Mouse (Mus musculus) small intestine, adult 2 months (tissue): ENCODE results near the gene Lmx1b. TPM values are rescaled to one million over a fixed set of nuclear protein-coding genes. Genes with fewer than 3 reads are reported as not detected.
A peak's percentile ranks its signal among the peaks of the same experiment; 100 is the strongest.

Experiments used
- H3K27ac ChIP-seq: fragments of 200-500 bp; 2 replicates; pipeline ENCODE4 v1.5.1; 2012; ENCODE audit warnings: low read depth, low read length, control low read depth, inconsistent platforms; ENCODE audit not compliant: insufficient read depth
- H3K27me3 ChIP-seq: fragments of 200-500 bp; 2 replicates; pipeline ENCODE4 v1.6.1; 2012; ENCODE audit warnings: mild to moderate bottlenecking, moderate library complexity, low read length, inconsistent platforms; ENCODE audit not compliant: control insufficient read depth, insufficient read depth
- H3K36me3 ChIP-seq: fragments of 200-500 bp; 2 replicates; pipeline ENCODE4 v1.6.1; 2012; ENCODE audit warnings: mild to moderate bottlenecking, low read length, control low read depth, inconsistent platforms; ENCODE audit not compliant: control insufficient read depth, insufficient read depth
- H3K4me1 ChIP-seq: fragments of 200-500 bp; 2 replicates; pipeline ENCODE4 v1.6.1; 2012; ENCODE audit warnings: low read length, inconsistent platforms, mixed read lengths; ENCODE audit not compliant: control insufficient read depth, insufficient read depth, insufficient read length
- H3K4me3 ChIP-seq: fragments of 200-500 bp; 2 replicates; pipeline ENCODE4 v1.5.1; 2012; ENCODE audit warnings: low read depth, mild to moderate bottlenecking, control low read depth, inconsistent platforms, low read length, moderate library complexity
- CTCF ChIP-seq: fragments of 200-500 bp; IDR thresholded peaks from 2 replicates; pipeline ENCODE4 v1.5.1; 2012; ENCODE audit warnings: low read depth, mild to moderate bottlenecking, control low read depth, inconsistent platforms, low read length, moderate library complexity, mixed read lengths; ENCODE audit not compliant: insufficient replicate concordance, insufficient read length; ENCODE audit errors: extremely low read depth
- POLR2A ChIP-seq: fragments of 200-500 bp; IDR thresholded peaks from 2 replicates; pipeline ENCODE4 v1.6.1; 2012; ENCODE audit warnings: low read depth, mild to moderate bottlenecking, control low read depth, inconsistent platforms, low read length, moderate library complexity
- WGBS: fragments of 180-500 bp; shearing (Covaris S2); methylation state at CpG from one replicate; pipeline ENCODE4 v1.1.7; 2018; 5-methylcytosine and 5-hydroxymethylcytosine counted together
- polyA plus RNA-seq: library from polyadenylated mRNA; depleted of rRNA; stranded (reverse); fragments of >200 nt; gene quantifications from 2 replicates; pipeline ENCODE4 v1.2.3, GENCODE M21; 2012

The Lmx1b gene
- polyA plus RNA-seq, 1 experiment, result 0.10 TPM

- H3K4me3 ChIP-seq, result no peak overlapping the region
- H3K4me1 ChIP-seq, result peaks cover 7% of the 10 kb centered on the region
- peaks cover 32% of the 10 kb centered on the region for H3K27me3 ChIP-seq
- no peaks in the 10 kb centered on the region for H3K36me3 ChIP-seq
- TF ChIP-seq CTCF, result no peak
- no peak for TF ChIP-seq POLR2A
- 77% methylated on average over 5 of the region's 5 CpGs for WGBS
- H3K27ac ChIP-seq, result no peak overlapping the region
Measured at GRCm38 (mm10) chr2:33546051-33546450, 94.3 kb downstream of the Lmx1b start.

- Histone ChIP-seq H3K27ac (no peak overlapping the region), H3K4me1 (peaks cover 7% of the 10 kb centered on the region), H3K4me3 (no peak overlapping the region), H3K36me3 (no peaks in the 10 kb centered on the region), H3K27me3 (peaks cover 32% of the 10 kb centered on the region)
- no peak for TF ChIP-seq CTCF
- no peak for TF ChIP-seq POLR2A
- 39% methylated on average over 16 of the region's 16 CpGs for WGBS
Measured at GRCm38 (mm10) chr2:33544781-33545566, 95.3 kb downstream of the Lmx1b start.

GRCm38 (mm10) chr2:33544203-33544762 lies 96.0 kb downstream of the Lmx1b start:
- Histone ChIP-seq H3K27ac (no peak overlapping the region), H3K4me1 (peaks cover 7% of the 10 kb centered on the region), H3K27me3 (peaks cover 36% of the 10 kb centered on the region), H3K36me3 (no peaks in the 10 kb centered on the region), H3K4me3 (peak overlapping the region; percentile 38)
- no peak for TF ChIP-seq POLR2A
- TF ChIP-seq CTCF, result no peak
- under 1% methylated on average over 38 of the region's 43 CpGs for WGBS

GRCm38 (mm10) chr2:33543429-33544202 lies 96.7 kb downstream of the Lmx1b start:
- Histone ChIP-seq H3K36me3 (no peaks in the 10 kb centered on the region), H3K27ac (no peak overlapping the region), H3K4me1 (peaks cover 7% of the 10 kb centered on the region), H3K4me3 (no peak overlapping the region; the same call in 1 of the 2 replicates), H3K27me3 (peaks cover 34% of the 10 kb centered on the region)
- TF ChIP-seq CTCF, result no peak
- TF ChIP-seq POLR2A, result no peak
- 2% methylated on average over 38 of the region's 38 CpGs for whole genome bisulfite sequencing

GRCm38 (mm10) chr2:33542696-33543428 lies 97.4 kb downstream of the Lmx1b start:
- WGBS, result 6% methylated on average over 11 of the region's 11 CpGs

GRCm38 (mm10) chr2:33525274-33526055 lies 114.8 kb downstream of the Lmx1b start:
- H3K4me3 ChIP-seq, result no peak overlapping the region
- WGBS, result 80% methylated on average over 5 of the region's 5 CpGs
- TF ChIP-seq CTCF (no peak), POLR2A (no peak)

More at GRCm38 (mm10) chr2:33542696-33543428, 97.4 kb downstream of the Lmx1b start:
- TF ChIP-seq POLR2A (no peak), CTCF (no peak)
- Histone ChIP-seq H3K27me3 (peaks cover 34% of the 10 kb centered on the region), H3K4me3 (no peak overlapping the region), H3K4me1 (peaks cover 7% of the 10 kb centered on the region), H3K36me3 (no peaks in the 10 kb centered on the region), H3K27ac (no peak overlapping the region)

More at GRCm38 (mm10) chr2:33525274-33526055, 114.8 kb downstream of the Lmx1b start:
- H3K4me1 ChIP-seq, result no peaks in the 10 kb centered on the region
- H3K36me3 ChIP-seq, result no peaks in the 10 kb centered on the region
- H3K27ac ChIP-seq, result no peak overlapping the region
- H3K27me3 ChIP-seq, result no peaks in the 10 kb centered on the region
